15 mouse cellular contexts compared by ENCODE assay signal in the genomic region with DNA sequence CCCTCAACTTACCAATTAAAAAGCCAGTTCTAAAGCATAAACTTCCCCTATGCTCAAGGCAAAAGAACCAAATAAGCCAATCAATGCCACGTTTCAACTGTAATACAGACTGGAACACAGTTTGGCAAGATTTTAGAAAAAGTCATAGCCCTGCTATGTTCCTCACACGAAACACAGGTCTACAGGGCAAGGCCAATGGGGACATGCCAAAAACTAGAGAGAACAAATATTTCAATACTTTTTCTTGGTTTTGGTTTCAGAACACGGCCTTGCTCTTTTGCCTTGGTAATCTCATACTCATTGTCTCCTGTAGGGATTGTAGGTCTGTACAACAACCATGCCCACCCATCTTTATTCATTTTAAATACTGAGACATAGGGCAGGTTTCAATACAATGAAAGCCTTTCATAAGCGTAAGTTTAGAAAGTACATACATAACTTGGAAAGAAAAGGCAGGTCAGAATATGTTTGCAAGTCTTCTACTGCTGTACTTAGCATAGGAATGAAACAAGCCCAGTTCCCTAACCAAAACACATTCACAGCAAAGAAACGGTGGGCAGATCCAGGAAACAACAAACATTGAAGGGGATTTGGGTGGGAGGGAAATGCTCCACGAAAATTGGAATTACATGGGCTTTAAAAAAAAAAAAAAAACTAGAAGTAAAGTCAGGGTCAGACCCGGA.
DNase-seq lines count a peak whose midpoint lies in the region; ATAC-seq and TF ChIP-seq lines count a peak whose summit lies in the region.
"Had no signal": no experiment of that assay in that cellular context is flagged by ENCODE, and none has a peak within 500 bp of the region (broad histone marks: within the 10 kb centered on the region; RNA-seq: fewer than 3 reads in every experiment).

No protein-coding gene starts in this region.

- 56% methylated on average over 7 of the region's 7 CpGs for WGBS in forebrain, embryonic 16.5 days
- 59% methylated on average over 7 of the region's 7 CpGs for WGBS in forebrain, embryonic 11.5 days
- WGBS in midbrain, embryonic 11.5 days = 50% methylated on average over 7 of the region's 7 CpGs
- 41% methylated on average over 7 of the region's 7 CpGs for WGBS in midbrain, embryonic 16.5 days
- WGBS in limb, embryonic 11.5 days = 40% methylated on average over 7 of the region's 7 CpGs

- no peak for ATAC-seq in forebrain, embryonic 16.5 days
- ATAC-seq in forebrain, embryonic 11.5 days (replicated peaks; ENCODE audit: low FRiP score) = no peak
- peak; percentile 2; the same call in 1 of the 2 replicates for ATAC-seq in midbrain, embryonic 11.5 days (ENCODE audit: low FRiP score)
- no peak for ATAC-seq in midbrain, embryonic 16.5 days
- 0 out of 2 replicates have a peak, but pooled peaks have one; percentile 3 for ATAC-seq in limb, embryonic 11.5 days (ENCODE audit: insufficient number of reproducible peaks, low FRiP score, low TSS enrichment, low read depth)
- ATAC-seq: intestine, postnatal 0 days; liver, postnatal 0 days had no signal

- intact Hi-C loops in heart, postnatal 25 days (cut with DNase I) = no loop called here

- no peak for TF ChIP-seq CTCF in brain, embryonic 14.5 days (IDR thresholded peaks at IDR 0.05; ENCODE audit: borderline replicate concordance, extremely low read depth, insufficient read depth, insufficient read length)

- TF ChIP-seq POLR2A in brain, embryonic 14.5 days (IDR thresholded peaks at IDR 0.05; ENCODE audit: borderline replicate concordance, extremely low read depth, insufficient read depth, insufficient read length, poor library complexity, severe bottlenecking) = no peak

- no peaks in the 10 kb centered on the region for H3K9me3 ChIP-seq in forebrain, embryonic 16.5 days (ENCODE audit: control insufficient read depth, low read length)
- H3K9me3 ChIP-seq in forebrain, embryonic 11.5 days (ENCODE audit: control insufficient read depth, low read length) = no peaks in the 10 kb centered on the region
- H3K9me3 ChIP-seq in midbrain, embryonic 11.5 days (ENCODE audit: control insufficient read depth, low read length) = no peaks in the 10 kb centered on the region
- H3K9me3 ChIP-seq in midbrain, embryonic 16.5 days (replicated peaks; ENCODE audit: control insufficient read depth, low read length, poor library complexity, severe bottlenecking) = no peaks in the 10 kb centered on the region
- no peaks in the 10 kb centered on the region for H3K9me3 ChIP-seq in limb, embryonic 11.5 days (ENCODE audit: control insufficient read depth, low read length)

- H3K9ac ChIP-seq in forebrain, embryonic 16.5 days (replicated peaks; ENCODE audit: low read depth, low read length) = no peak overlapping the region
- H3K9ac ChIP-seq in forebrain, embryonic 11.5 days (ENCODE audit: low read length) = no peak overlapping the region
- H3K9ac ChIP-seq in midbrain, embryonic 11.5 days (ENCODE audit: low read length) = no peak overlapping the region
- no peak overlapping the region for H3K9ac ChIP-seq in midbrain, embryonic 16.5 days (ENCODE audit: low read depth, low read length)
- H3K9ac ChIP-seq in limb, embryonic 11.5 days (ENCODE audit: low read length) = no peak overlapping the region
- H3K9ac ChIP-seq: liver, postnatal 0 days had no signal

- H3K36me3 ChIP-seq in forebrain, embryonic 16.5 days (ENCODE audit: control insufficient read depth, insufficient read depth) = peaks cover 24% of the 10 kb centered on the region
- no peaks in the 10 kb centered on the region; the same call in 1 of the 2 replicates for H3K36me3 ChIP-seq in forebrain, embryonic 11.5 days (ENCODE audit: control insufficient read depth, insufficient read depth, low read length)
- H3K36me3 ChIP-seq in midbrain, embryonic 11.5 days (ENCODE audit: control insufficient read depth, insufficient read depth, low read length) = peaks cover 9% of the 10 kb centered on the region
- peaks cover 41% of the 10 kb centered on the region for H3K36me3 ChIP-seq in midbrain, embryonic 16.5 days (ENCODE audit: control insufficient read depth, insufficient read depth, low read length)
- H3K36me3 ChIP-seq in limb, embryonic 11.5 days (ENCODE audit: control insufficient read depth, insufficient read depth, low read length) = peaks cover 10% of the 10 kb centered on the region; the same call in 1 of the 2 replicates

- no peak overlapping the region for H3K4me3 ChIP-seq in forebrain, embryonic 16.5 days (replicated peaks; ENCODE audit: low read length)
- no peak overlapping the region for H3K4me3 ChIP-seq in forebrain, embryonic 11.5 days (ENCODE audit: low read depth, low read length)
- no peak overlapping the region for H3K4me3 ChIP-seq in midbrain, embryonic 11.5 days (ENCODE audit: low read depth, low read length)
- no peak overlapping the region for H3K4me3 ChIP-seq in midbrain, embryonic 16.5 days (ENCODE audit: low read depth, low read length)
- H3K4me3 ChIP-seq in limb, embryonic 11.5 days (ENCODE audit: low read depth, low read length) = no peak overlapping the region

- peak overlapping the region; percentile 7; the same call in 1 of the 2 replicates for H3K4me2 ChIP-seq in forebrain, embryonic 16.5 days (ENCODE audit: low read length)
- no peak overlapping the region for H3K4me2 ChIP-seq in forebrain, embryonic 11.5 days (ENCODE audit: low read depth, low read length, severe bottlenecking)
- H3K4me2 ChIP-seq in midbrain, embryonic 11.5 days = no peak overlapping the region
- no peak overlapping the region for H3K4me2 ChIP-seq in midbrain, embryonic 16.5 days (ENCODE audit: low read length)
- H3K4me2 ChIP-seq in limb, embryonic 11.5 days (ENCODE audit: low read depth, severe bottlenecking) = no peak overlapping the region

- no peak for DNase-seq in forebrain, embryonic 11.5 days (ENCODE audit: low spot score)
- peak; percentile 82 for DNase-seq in midbrain, embryonic 11.5 days (ENCODE audit: low spot score, missing footprints)
- peak; percentile 1 for DNase-seq in brain, embryonic 14.5 days (ENCODE audit: low read depth)
- DNase-seq in limb, embryonic 11.5 days (ENCODE audit: low spot score) = no peak
- DNase-seq in lung, postnatal 4 days = no peak
- no peak for DNase-seq in heart, postnatal 25 days (ENCODE audit: low spot score)
- DNase-seq: B cell, adult 2 months; cerebellum, postnatal 25 days; gastrocnemius, postnatal 25 days; heart, postnatal 14 days; kidney, postnatal 4 days; liver, postnatal 0 days had no signal

- H3K27ac ChIP-seq in forebrain, embryonic 16.5 days (ENCODE audit: low read length) = peak overlapping the region; percentile 62
- H3K27ac ChIP-seq in forebrain, embryonic 11.5 days (ENCODE audit: low read depth, low read length) = no peak overlapping the region
- peak overlapping the region; percentile 48; the same call in 1 of the 2 replicates for H3K27ac ChIP-seq in midbrain, embryonic 11.5 days (ENCODE audit: low read depth, low read length)
- no peak overlapping the region for H3K27ac ChIP-seq in midbrain, embryonic 16.5 days (ENCODE audit: low read length)
- peak overlapping the region; percentile 43; the same call in 1 of the 2 replicates for H3K27ac ChIP-seq in limb, embryonic 11.5 days (replicated peaks; ENCODE audit: low read depth, low read length)

- H3K4me1 ChIP-seq in forebrain, embryonic 16.5 days (replicated peaks; ENCODE audit: control insufficient read depth, insufficient read depth, low read length) = peaks cover 6% of the 10 kb centered on the region
- no peaks in the 10 kb centered on the region; the same call in 1 of the 2 replicates for H3K4me1 ChIP-seq in forebrain, embryonic 11.5 days (replicated peaks; ENCODE audit: control insufficient read depth, insufficient read depth, low read length)
- peaks cover 12% of the 10 kb centered on the region for H3K4me1 ChIP-seq in midbrain, embryonic 11.5 days (ENCODE audit: control insufficient read depth, insufficient read depth, low read length)
- 0 out of 2 replicates have a peak, but pooled peaks cover 2% of the 10 kb centered on the region for H3K4me1 ChIP-seq in midbrain, embryonic 16.5 days (ENCODE audit: control insufficient read depth, insufficient read depth, low read length)
- H3K4me1 ChIP-seq in limb, embryonic 11.5 days (ENCODE audit: control insufficient read depth, insufficient read depth, low read length) = peaks cover 10% of the 10 kb centered on the region; the same call in 1 of the 2 replicates

- no peaks in the 10 kb centered on the region for H3K27me3 ChIP-seq in forebrain, embryonic 16.5 days (replicated peaks; ENCODE audit: control insufficient read depth, insufficient read depth, low read length)
- no peaks in the 10 kb centered on the region for H3K27me3 ChIP-seq in forebrain, embryonic 11.5 days (ENCODE audit: control insufficient read depth, insufficient read depth, low read length)
- H3K27me3 ChIP-seq in midbrain, embryonic 11.5 days (ENCODE audit: control insufficient read depth, insufficient read depth, low read length) = no peaks in the 10 kb centered on the region
- no peaks in the 10 kb centered on the region for H3K27me3 ChIP-seq in midbrain, embryonic 16.5 days (ENCODE audit: control insufficient read depth, insufficient read depth, low read depth, low read length)
- H3K27me3 ChIP-seq in limb, embryonic 11.5 days (ENCODE audit: control insufficient read depth, insufficient read depth, low read length) = no peaks in the 10 kb centered on the region

Comparison
In these comparisons a context has a peak if more than half of its experiments do, and no peak if none do; other contexts are left out.
1. ATAC-seq: peak in midbrain, embryonic 11.5 days (single experiment) and limb, embryonic 11.5 days (single experiment); none in forebrain, embryonic 16.5 days (single experiment), forebrain, embryonic 11.5 days (single experiment) and midbrain, embryonic 16.5 days (single experiment).
2. H3K27ac ChIP-seq: peak in forebrain, embryonic 16.5 days (single experiment), midbrain, embryonic 11.5 days (single experiment) and limb, embryonic 11.5 days (single experiment); none in forebrain, embryonic 11.5 days (single experiment) and midbrain, embryonic 16.5 days (single experiment).
3. DNase-seq: peak in midbrain, embryonic 11.5 days (single experiment) and brain, embryonic 14.5 days (single experiment); none in forebrain, embryonic 11.5 days (single experiment), limb, embryonic 11.5 days (single experiment), lung, postnatal 4 days (0 of 2) and heart, postnatal 25 days (single experiment).